ENCODE assay signal across 24 mouse cellular contexts in genomic region chr17:87072766-87073440, GRCm38 (mm10).
"Had no signal": no experiment of that assay in that cellular context is flagged by ENCODE, and none has a peak within 500 bp of the region (broad histone marks: within the 10 kb centered on the region; RNA-seq: fewer than 3 reads in every experiment).

No protein-coding gene starts in this region.

- H3K27ac ChIP-seq: heart, adult 2 months; hindbrain, embryonic 13.5 days; hindbrain, embryonic 15.5 days; hindbrain, postnatal 0 days; intestine, embryonic 15.5 days; kidney, embryonic 15.5 days; kidney, postnatal 0 days; limb, embryonic 13.5 days; limb, embryonic 15.5 days; liver, embryonic 12.5 days; liver, embryonic 14.5 days had no signal

- H3K27me3 ChIP-seq: heart, embryonic 12.5 days; hindbrain, embryonic 13.5 days; hindbrain, embryonic 15.5 days; intestine, embryonic 15.5 days; kidney, embryonic 15.5 days; limb, embryonic 13.5 days; limb, embryonic 15.5 days; liver, embryonic 12.5 days had no signal

- ATAC-seq: hindbrain, postnatal 0 days; intestine, embryonic 15.5 days; liver, embryonic 12.5 days had no signal

- DNase-seq: gastrocnemius, postnatal 14 days; gastrocnemius, postnatal 36 days; heart, adult 2 months; heart, postnatal 10 days; kidney, adult 11 months; kidney, adult 2 months; kidney, adult 9 months; kidney, postnatal 14 days; kidney, postnatal 36 days; layer of hippocampus, adult 9-11 months; layer of hippocampus, postnatal 36 days; left cerebral cortex, postnatal 4 days; lung, adult 18-20 months had no signal

- H3K4me2 ChIP-seq: heart, embryonic 12.5 days; hindbrain, embryonic 13.5 days; hindbrain, embryonic 15.5 days; intestine, embryonic 15.5 days; kidney, embryonic 15.5 days; limb, embryonic 13.5 days; limb, embryonic 15.5 days; liver, embryonic 12.5 days had no signal

- H3K9me3 ChIP-seq: hindbrain, embryonic 13.5 days; hindbrain, embryonic 15.5 days; intestine, embryonic 15.5 days; kidney, embryonic 15.5 days; limb, embryonic 13.5 days; limb, embryonic 15.5 days had no signal

- H3K4me3 ChIP-seq: heart, adult 2 months; heart, embryonic 12.5 days; hindbrain, embryonic 13.5 days; hindbrain, embryonic 15.5 days; intestine, embryonic 15.5 days; kidney, embryonic 15.5 days; limb, embryonic 13.5 days; limb, embryonic 15.5 days; liver, embryonic 12.5 days had no signal

- H3K4me1 ChIP-seq: heart, embryonic 12.5 days; hindbrain, embryonic 13.5 days; hindbrain, embryonic 15.5 days; intestine, embryonic 15.5 days; kidney, embryonic 15.5 days; limb, embryonic 13.5 days; limb, embryonic 15.5 days; liver, embryonic 12.5 days had no signal

- H3K36me3 ChIP-seq: heart, embryonic 12.5 days; hindbrain, embryonic 13.5 days; hindbrain, embryonic 15.5 days; intestine, embryonic 15.5 days; kidney, embryonic 15.5 days; limb, embryonic 13.5 days; limb, embryonic 15.5 days; liver, embryonic 12.5 days had no signal

- H3K9ac ChIP-seq: heart, embryonic 12.5 days; hindbrain, embryonic 13.5 days; hindbrain, embryonic 15.5 days; intestine, embryonic 15.5 days; kidney, embryonic 15.5 days; limb, embryonic 13.5 days; limb, embryonic 15.5 days; liver, embryonic 12.5 days; liver, embryonic 14.5 days had no signal
